Mouse (Mus musculus): ENCODE data around the gene Frmpd1. TPM values are rescaled to one million over a fixed set of nuclear protein-coding genes. Genes with fewer than 3 reads are reported as not detected.

The Frmpd1 gene
- polyA plus RNA-seq, 1 experiment from 2014 or later = 1.7 TPM

- Histone ChIP-seq H3K9me3 (replicated peaks; ENCODE audit: control insufficient read depth, low read length, poor library complexity, severe bottlenecking) (no peaks in the 10 kb centered on the region), H3K27ac (ENCODE audit: low read length) (no peak overlapping the region), H3K9ac (ENCODE audit: low read depth, low read length) (no peak overlapping the region), H3K4me1 (ENCODE audit: control insufficient read depth, insufficient read depth, low read length) (no peaks in the 10 kb centered on the region), H3K4me2 (ENCODE audit: low read length) (no peak overlapping the region), H3K4me3 (ENCODE audit: low read depth, low read length) (no peak overlapping the region), H3K36me3 (ENCODE audit: control insufficient read depth, insufficient read depth, low read length) (no peaks in the 10 kb centered on the region), H3K27me3 (ENCODE audit: control insufficient read depth, insufficient read depth, low read depth, low read length) (no peaks in the 10 kb centered on the region)
- 89% methylated on average over 1 of the region's 1 CpGs for WGBS
- no peak for ATAC-seq
Measured at GRCm38 (mm10) chr4:45165477-45165876, 19.2 kb upstream of the Frmpd1 start.

- no peak overlapping the region for H3K4me2 ChIP-seq (ENCODE audit: low read length)
- H3K27ac ChIP-seq (ENCODE audit: low read length) = no peak overlapping the region
- no peak overlapping the region for H3K9ac ChIP-seq (ENCODE audit: low read depth, low read length)
- H3K9me3 ChIP-seq (replicated peaks; ENCODE audit: control insufficient read depth, low read length, poor library complexity, severe bottlenecking) = no peaks in the 10 kb centered on the region
- no peaks in the 10 kb centered on the region for H3K36me3 ChIP-seq (ENCODE audit: control insufficient read depth, insufficient read depth, low read length)
- no peaks in the 10 kb centered on the region for H3K4me1 ChIP-seq (ENCODE audit: control insufficient read depth, insufficient read depth, low read length)
- 88% methylated on average over 3 of the region's 3 CpGs for WGBS
- H3K27me3 ChIP-seq (ENCODE audit: control insufficient read depth, insufficient read depth, low read depth, low read length) = no peaks in the 10 kb centered on the region
- no peak for ATAC-seq
- H3K4me3 ChIP-seq (ENCODE audit: low read depth, low read length) = no peak overlapping the region
Measured at GRCm38 (mm10) chr4:45165955-45166354, 18.7 kb upstream of the Frmpd1 start.

DNA sequence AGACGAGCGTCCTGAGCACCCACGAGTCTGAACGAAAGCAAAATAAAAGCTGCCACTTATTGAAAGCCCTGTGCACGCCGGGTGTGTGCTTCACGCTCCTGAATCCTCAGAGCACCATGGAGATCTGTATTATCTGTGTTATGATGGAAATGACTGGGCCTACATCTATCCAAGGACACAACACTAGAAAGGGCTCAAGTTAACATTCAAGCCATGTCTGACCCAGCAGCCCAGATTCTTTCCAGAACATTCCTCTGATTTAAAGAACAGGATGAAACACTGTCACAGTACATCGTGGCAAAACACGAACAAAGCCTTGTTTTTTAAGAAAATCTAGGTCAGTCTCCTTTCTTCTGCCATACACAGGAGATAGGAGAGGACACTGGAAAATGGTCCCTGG lies 13.3 kb upstream of the Frmpd1 start:
- Histone ChIP-seq H3K4me1 (ENCODE audit: control insufficient read depth, insufficient read depth, low read length) (no peaks in the 10 kb centered on the region), H3K4me3 (ENCODE audit: low read depth, low read length) (no peak overlapping the region), H3K27ac (ENCODE audit: low read length) (no peak overlapping the region), H3K9me3 (replicated peaks; ENCODE audit: control insufficient read depth, low read length, poor library complexity, severe bottlenecking) (no peaks in the 10 kb centered on the region), H3K9ac (ENCODE audit: low read depth, low read length) (no peak overlapping the region), H3K4me2 (ENCODE audit: low read length) (no peak overlapping the region), H3K27me3 (ENCODE audit: control insufficient read depth, insufficient read depth, low read depth, low read length) (no peaks in the 10 kb centered on the region), H3K36me3 (ENCODE audit: control insufficient read depth, insufficient read depth, low read length) (no peaks in the 10 kb centered on the region)
- WGBS = 69% methylated on average over 9 of the region's 9 CpGs
- ATAC-seq = no peak

DNA sequence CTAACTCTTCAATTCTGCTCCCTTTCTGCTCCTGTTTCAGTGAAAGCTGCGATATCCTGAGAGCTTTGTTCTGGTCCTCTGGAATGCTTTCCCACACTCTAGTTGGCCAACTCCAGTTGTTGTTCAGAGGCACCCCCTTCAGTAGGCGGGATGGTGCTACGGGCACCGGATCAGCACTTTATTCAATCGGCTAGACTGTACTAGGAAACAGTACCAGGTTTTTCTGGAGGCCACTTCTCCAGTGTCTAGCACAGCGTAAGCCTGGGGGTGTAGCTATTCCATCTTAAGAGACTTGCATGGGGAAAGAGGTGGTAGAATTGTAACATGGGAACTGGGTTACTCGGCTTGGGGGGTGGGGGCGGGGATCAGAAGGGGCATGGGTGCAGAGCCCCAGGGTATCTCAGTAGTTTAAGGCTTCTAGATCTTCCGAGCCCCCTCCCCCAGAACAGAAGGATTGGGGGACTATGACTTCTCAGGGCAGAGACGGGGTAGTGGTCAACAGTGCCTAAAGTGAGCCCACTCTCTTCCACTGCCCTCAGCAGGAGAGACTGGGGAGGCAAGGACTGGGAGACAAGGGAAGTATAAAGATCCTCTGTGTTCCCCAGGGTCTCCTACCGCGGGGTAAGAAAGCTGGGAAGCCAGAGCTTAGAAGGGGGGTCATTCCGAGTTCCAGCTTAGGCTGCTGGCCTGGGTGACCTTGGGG lies 706 bp upstream of the Frmpd1 start:
- 29% methylated on average over 13 of the region's 13 CpGs for WGBS
- ATAC-seq = peak; percentile 54
- H3K36me3 ChIP-seq (ENCODE audit: control insufficient read depth, insufficient read depth, low read length) = no peaks in the 10 kb centered on the region

DNA sequence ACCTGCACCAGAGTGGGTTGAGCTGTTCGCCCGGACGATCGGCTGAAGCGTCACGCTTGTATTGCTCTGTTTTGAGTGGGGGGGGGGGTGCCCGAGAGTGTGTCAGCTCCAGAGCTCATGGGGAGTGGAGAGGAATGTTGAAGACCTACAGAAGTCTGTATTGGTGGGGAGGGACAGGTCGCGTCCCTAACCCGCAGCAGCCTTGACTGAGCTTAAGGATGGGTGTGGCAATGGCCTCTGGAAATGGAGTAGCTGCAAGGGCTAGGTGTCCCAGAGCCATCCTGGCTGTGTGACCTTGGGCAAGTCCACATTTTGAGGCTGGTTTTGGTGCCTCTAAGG lies 625 bp downstream of the Frmpd1 start:
- H3K9ac ChIP-seq (ENCODE audit: low read depth, low read length) = peak overlapping the region; percentile 77
- no peak; the same call in none of the 2 replicates for ATAC-seq
- 2% methylated on average over 10 of the region's 10 CpGs for WGBS

More for the DNA sequence above, 706 bp upstream of the Frmpd1 start:
- no peaks in the 10 kb centered on the region for H3K9me3 ChIP-seq (replicated peaks; ENCODE audit: control insufficient read depth, low read length, poor library complexity, severe bottlenecking)
- H3K4me3 ChIP-seq (ENCODE audit: low read depth, low read length) = peak overlapping the region; percentile 64
- H3K4me1 ChIP-seq (ENCODE audit: control insufficient read depth, insufficient read depth, low read length) = peaks cover 6% of the 10 kb centered on the region
- H3K9ac ChIP-seq (ENCODE audit: low read depth, low read length) = peak overlapping the region; percentile 77
- no peak overlapping the region for H3K27ac ChIP-seq (ENCODE audit: low read length)
- H3K27me3 ChIP-seq (ENCODE audit: control insufficient read depth, insufficient read depth, low read depth, low read length) = peaks cover 4% of the 10 kb centered on the region
- H3K4me2 ChIP-seq (ENCODE audit: low read length) = peak overlapping the region; percentile 99

DNA sequence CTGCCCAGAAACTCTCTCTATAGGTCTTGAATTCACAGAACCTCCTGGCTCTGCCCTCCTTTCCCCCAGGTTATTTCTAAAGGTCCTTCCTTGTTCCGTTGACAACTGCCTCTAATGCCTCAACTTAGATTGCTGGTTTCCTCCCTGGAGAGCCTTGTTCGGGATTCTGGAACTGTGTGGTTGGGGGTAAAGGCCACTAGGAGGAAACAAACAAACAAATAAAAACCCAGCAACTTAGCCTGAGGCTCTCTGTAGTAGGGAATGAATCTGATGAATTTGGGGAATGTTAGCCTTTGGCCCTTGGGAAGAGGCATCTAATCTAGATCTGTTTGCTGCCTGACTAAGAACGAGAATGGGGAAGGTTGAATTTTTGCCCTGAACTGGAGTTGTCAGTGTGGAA lies 13.6 kb downstream of the Frmpd1 start:
- no peak for ATAC-seq
- Histone ChIP-seq H3K36me3 (ENCODE audit: control insufficient read depth, insufficient read depth, low read length) (no peaks in the 10 kb centered on the region), H3K9ac (ENCODE audit: low read depth, low read length) (no peak overlapping the region), H3K4me2 (ENCODE audit: low read length) (no peak overlapping the region), H3K27me3 (ENCODE audit: control insufficient read depth, insufficient read depth, low read depth, low read length) (no peaks in the 10 kb centered on the region), H3K4me1 (ENCODE audit: control insufficient read depth, insufficient read depth, low read length) (no peaks in the 10 kb centered on the region), H3K9me3 (replicated peaks; ENCODE audit: control insufficient read depth, low read length, poor library complexity, severe bottlenecking) (no peaks in the 10 kb centered on the region), H3K27ac (ENCODE audit: low read length) (no peak overlapping the region), H3K4me3 (ENCODE audit: low read depth, low read length) (no peak overlapping the region)
- WGBS = 77% methylated on average over 3 of the region's 3 CpGs

More for the DNA sequence above, 625 bp downstream of the Frmpd1 start:
- Histone ChIP-seq H3K27ac (ENCODE audit: low read length) (no peak overlapping the region), H3K27me3 (ENCODE audit: control insufficient read depth, insufficient read depth, low read depth, low read length) (peaks cover 4% of the 10 kb centered on the region), H3K4me3 (ENCODE audit: low read depth, low read length) (peak overlapping the region; percentile 64), H3K36me3 (ENCODE audit: control insufficient read depth, insufficient read depth, low read length) (no peaks in the 10 kb centered on the region), H3K9me3 (replicated peaks; ENCODE audit: control insufficient read depth, low read length, poor library complexity, severe bottlenecking) (no peaks in the 10 kb centered on the region), H3K4me2 (ENCODE audit: low read length) (peak overlapping the region; percentile 99), H3K4me1 (ENCODE audit: control insufficient read depth, insufficient read depth, low read length) (peaks cover 6% of the 10 kb centered on the region)

- no peak overlapping the region for H3K27ac ChIP-seq (ENCODE audit: low read length)
- 0 out of 2 replicates have a peak, but pooled peaks cover 2% of the 10 kb centered on the region for H3K4me1 ChIP-seq (ENCODE audit: control insufficient read depth, insufficient read depth, low read length)
- no peak overlapping the region for H3K4me2 ChIP-seq (ENCODE audit: low read length)
- H3K36me3 ChIP-seq (ENCODE audit: control insufficient read depth, insufficient read depth, low read length) = no peaks in the 10 kb centered on the region
- H3K9me3 ChIP-seq (replicated peaks; ENCODE audit: control insufficient read depth, low read length, poor library complexity, severe bottlenecking) = no peaks in the 10 kb centered on the region
- no peak for ATAC-seq
- WGBS = 92% methylated on average over 7 of the region's 7 CpGs
- no peaks in the 10 kb centered on the region for H3K27me3 ChIP-seq (ENCODE audit: control insufficient read depth, insufficient read depth, low read depth, low read length)
- no peak overlapping the region for H3K4me3 ChIP-seq (ENCODE audit: low read depth, low read length)
- no peak overlapping the region for H3K9ac ChIP-seq (ENCODE audit: low read depth, low read length)
Measured at GRCm38 (mm10) chr4:45203283-45203682, 18.6 kb downstream of the Frmpd1 start.

DNA sequence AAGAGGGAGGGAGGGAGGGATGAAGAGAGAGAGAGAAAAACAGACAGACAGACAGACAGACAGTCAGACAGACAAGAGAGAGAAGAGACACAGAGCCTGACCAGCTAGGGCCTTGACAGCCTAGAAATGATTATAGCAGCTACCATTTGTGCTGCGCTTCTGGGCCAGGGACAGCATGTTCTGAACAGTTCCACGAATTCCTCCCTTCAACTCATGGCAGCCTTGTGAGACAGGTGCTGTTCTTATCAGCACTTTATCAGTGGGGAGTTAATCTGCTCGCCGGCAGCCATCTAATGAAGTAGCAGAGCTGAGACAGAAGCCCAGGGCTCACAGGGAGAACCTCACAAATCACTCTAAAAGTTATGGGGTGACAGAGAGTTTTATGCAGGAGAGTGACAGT lies 22.8 kb downstream of the Frmpd1 start:
- H3K9ac ChIP-seq (ENCODE audit: low read depth, low read length) = no peak overlapping the region
- H3K4me1 ChIP-seq (ENCODE audit: control insufficient read depth, insufficient read depth, low read length) = 0 out of 2 replicates have a peak, but pooled peaks cover 2% of the 10 kb centered on the region
- no peaks in the 10 kb centered on the region for H3K27me3 ChIP-seq (ENCODE audit: control insufficient read depth, insufficient read depth, low read depth, low read length)
- no peak overlapping the region for H3K4me2 ChIP-seq (ENCODE audit: low read length)
- H3K9me3 ChIP-seq (replicated peaks; ENCODE audit: control insufficient read depth, low read length, poor library complexity, severe bottlenecking) = no peaks in the 10 kb centered on the region
- ATAC-seq = no peak
- H3K36me3 ChIP-seq (ENCODE audit: control insufficient read depth, insufficient read depth, low read length) = no peaks in the 10 kb centered on the region
- H3K27ac ChIP-seq (ENCODE audit: low read length) = no peak overlapping the region
- no peak overlapping the region for H3K4me3 ChIP-seq (ENCODE audit: low read depth, low read length)
- WGBS = 60% methylated on average over 4 of the region's 4 CpGs

DNA sequence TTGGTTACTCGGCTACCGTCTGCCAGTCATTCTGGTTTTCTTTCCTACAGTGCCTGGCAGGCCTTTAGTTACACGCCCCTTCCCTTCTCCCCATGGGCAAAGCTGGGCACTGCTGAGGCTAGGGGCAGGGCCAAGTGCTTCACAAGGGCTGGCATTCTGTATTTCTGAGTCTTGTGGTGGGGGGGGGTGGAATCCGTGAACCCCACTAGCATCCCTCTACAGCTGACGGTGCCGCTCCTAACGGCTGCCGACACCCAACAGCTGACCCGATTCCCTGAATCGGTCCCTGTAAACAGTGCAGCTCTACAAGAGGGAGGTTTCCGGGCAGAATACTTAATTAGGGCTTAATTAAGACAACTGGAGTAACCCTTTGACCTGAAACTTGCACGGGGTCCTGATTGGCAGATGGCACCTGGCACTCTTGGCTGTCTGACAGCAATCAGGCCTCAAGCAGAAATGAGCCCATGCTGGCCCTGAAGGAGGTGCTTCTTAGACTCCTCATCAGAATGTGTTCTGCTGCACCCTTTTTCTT lies 24.2 kb downstream of the Frmpd1 start:
- Histone ChIP-seq H3K4me3 (ENCODE audit: low read depth, low read length) (no peak overlapping the region), H3K9me3 (replicated peaks; ENCODE audit: control insufficient read depth, low read length, poor library complexity, severe bottlenecking) (no peaks in the 10 kb centered on the region), H3K4me2 (ENCODE audit: low read length) (no peak overlapping the region), H3K9ac (ENCODE audit: low read depth, low read length) (no peak overlapping the region), H3K36me3 (ENCODE audit: control insufficient read depth, insufficient read depth, low read length) (no peaks in the 10 kb centered on the region), H3K4me1 (ENCODE audit: control insufficient read depth, insufficient read depth, low read length) (0 out of 2 replicates have a peak, but pooled peaks cover 2% of the 10 kb centered on the region), H3K27me3 (ENCODE audit: control insufficient read depth, insufficient read depth, low read depth, low read length) (no peaks in the 10 kb centered on the region), H3K27ac (ENCODE audit: low read length) (no peak overlapping the region)
- ATAC-seq = no peak; the same call in 1 of the 2 replicates
- 45% methylated on average over 12 of the region's 12 CpGs for WGBS
